Mouse (Mus musculus) ES-E14 (cell line): ENCODE results near the gene Trim29. TPM values are rescaled to one million over a fixed set of nuclear protein-coding genes. Genes with fewer than 3 reads are reported as not detected.

Source experiments
- DNase-seq: peaks from one replicate; pipeline ENCODE4 v3.0.0-alpha.2; 2013; ENCODE audit warnings: low read depth, low spot score
- H3K27ac ChIP-seq: 2 replicates; pipeline ENCODE4 v1.5.1; 2012; ENCODE audit warnings: low read depth, mild to moderate bottlenecking, low read length, moderate library complexity, mixed read lengths; ENCODE audit not compliant: poor library complexity, insufficient read depth, severe bottlenecking
- H3K36me3 ChIP-seq: 2 replicates; pipeline ENCODE4 v1.6.1; 2012; ENCODE audit warnings: mild to moderate bottlenecking, low read length, moderate library complexity, mixed read lengths; ENCODE audit not compliant: control insufficient read depth, poor library complexity, insufficient read depth, severe bottlenecking
- H3K4me1 ChIP-seq, 2 experiments: fragments of 150-350 bp in 1 of 2; sonication (generic) in 1 of 2; 2 replicates each; pipeline ENCODE4 v1.6.1; 2012; ENCODE audit warnings: low read length in 2 of 2, mild to moderate bottlenecking in 1 of 2, mixed read lengths in 1 of 2; ENCODE audit not compliant: control insufficient read depth in 2 of 2, insufficient read depth in 2 of 2, poor library complexity in 1 of 2
- H3K4me3 ChIP-seq, 2 experiments: fragments of 150-350 bp in 1 of 2; sonication (generic) in 1 of 2; 2 replicates each; pipeline ENCODE4 v1.5.1; 2012; ENCODE audit warnings: low read length in 2 of 2, low read depth in 1 of 2, mild to moderate bottlenecking in 1 of 2, mixed read lengths in 1 of 2; ENCODE audit not compliant: insufficient read depth in 1 of 2, poor library complexity in 1 of 2, severe bottlenecking in 1 of 2
- H3K9ac ChIP-seq: 2 replicates; pipeline ENCODE4 v1.6.1; 2012; ENCODE audit warnings: low read depth, mild to moderate bottlenecking, low read length, mixed read lengths; ENCODE audit not compliant: poor library complexity, insufficient read depth, severe bottlenecking
- H3K9me3 ChIP-seq: fragments of 150-350 bp; sonication (generic); 2 replicates; pipeline ENCODE4 v1.6.1; 2012; ENCODE audit warnings: low read depth, mild to moderate bottlenecking, low read length; ENCODE audit not compliant: control insufficient read depth, insufficient read depth
- HCFC1 ChIP-seq: IDR thresholded peaks from 2 replicates; pipeline ENCODE4 v1.6.1; 2012; ENCODE audit warnings: low read length, inconsistent platforms, borderline replicate concordance; ENCODE audit not compliant: insufficient read depth
- in situ Hi-C, 2 experiments: fragments of 600-800 bp; cut with MboI; formaldehyde crosslinking; loops; one replicate each; pipeline ENCODE4 v1.15.1; 2025; ENCODE audit warnings: low sequenced_read_pairs in 2 of 2, inconsistent platforms in 1 of 2; ENCODE audit not compliant: unreplicated experiment in 2 of 2
- total RNA-seq: library from RNA; depleted of rRNA; stranded (reverse); fragments of 300-350 nt; gene quantifications from 2 replicates; pipeline ENCODE4 v1.2.3, GENCODE M21; 2012; rRNA removed

Trim29 gene
- total RNA-seq, 1 experiment, result 0.22 TPM

GRCm38 (mm10) chr9:43384400-43384799, 73.8 kb downstream of the Trim29 start:
- TF ChIP-seq HCFC1, result no peak
- H3K36me3 ChIP-seq, result no peaks in the 10 kb centered on the region
- H3K9me3 ChIP-seq, result no peaks in the 10 kb centered on the region
- no peak overlapping the region for H3K4me3 ChIP-seq
- no peak overlapping the region for H3K9ac ChIP-seq
- H3K27ac ChIP-seq, result no peak overlapping the region
- in situ Hi-C loops, result no loop called here
- no peak for DNase-seq
- peaks cover 3 to 6% of the 10 kb centered on the region in 2 experiments; a peak in 3 of 4 replicates for H3K4me1 ChIP-seq

Other genes starting within 250 kb of the Trim29 start
- gene Arhgef12, start 203.6 kb upstream of the Trim29 start, total RNA-seq, result 22.2 and 23.2 TPM in 2 replicates
- gene Tmem136, start 194.3 kb upstream of the Trim29 start, total RNA-seq, result 5.1 and 5.2 TPM in 2 replicates
- 0.58 and 1.5 TPM in 2 replicates for gene Pou2f3, start 100.5 kb upstream of the Trim29 start, total RNA-seq
- 8.4 and 22.8 TPM in 2 replicates for gene Oaf, start 70.9 kb upstream of the Trim29 start, total RNA-seq